Mouse (Mus musculus): ENCODE measurements around the gene Mrpl58.

DNA sequence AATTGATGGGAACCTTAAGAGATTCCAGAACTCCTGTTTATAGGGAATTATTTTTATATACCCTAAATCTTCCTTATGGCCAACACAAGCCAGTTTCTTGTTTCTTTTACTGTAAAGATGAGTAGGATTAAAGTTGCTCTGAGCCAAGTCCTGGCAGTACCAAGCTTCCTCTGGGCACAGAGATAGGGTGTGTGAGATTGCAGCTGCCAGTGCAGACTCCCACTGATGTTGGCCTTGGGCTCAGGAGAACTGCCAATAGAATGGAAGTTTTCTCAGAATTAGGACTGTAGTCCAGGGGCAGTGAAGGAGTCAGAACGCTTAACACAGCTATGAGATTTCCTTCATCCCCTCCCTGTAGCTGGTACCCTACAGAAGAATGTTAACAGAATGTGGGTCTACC, 17.8 kb downstream of the Mrpl58 start:
- TF ChIP-seq GATA1 (IDR thresholded peaks at IDR 0.05; ENCODE audit: borderline replicate concordance, low read length) (no peak), CTCF (IDR thresholded peaks at IDR 0.05; ENCODE audit: low read depth, low read length) (no peak), TAL1 (conservative IDR thresholded peaks at IDR 0.05; ENCODE audit: low read depth, low read length) (no peak)
